Mouse (Mus musculus) spleen, adult 2 months (tissue): ENCODE results near the gene Prps1l3.

Experiments
- CTCF ChIP-seq: fragments of 200-500 bp; IDR thresholded peaks from 2 replicates; pipeline ENCODE4 v1.5.1; 2011; ENCODE audit warnings: mild to moderate bottlenecking, inconsistent platforms; ENCODE audit not compliant: insufficient read depth, insufficient read length, insufficient replicate concordance; ENCODE audit errors: extremely low read depth
- POLR2A ChIP-seq: fragments of 200-500 bp; IDR thresholded peaks from 2 replicates; pipeline ENCODE4 v1.6.1; 2011; ENCODE audit warnings: low read depth, low read length, inconsistent platforms

DNA sequence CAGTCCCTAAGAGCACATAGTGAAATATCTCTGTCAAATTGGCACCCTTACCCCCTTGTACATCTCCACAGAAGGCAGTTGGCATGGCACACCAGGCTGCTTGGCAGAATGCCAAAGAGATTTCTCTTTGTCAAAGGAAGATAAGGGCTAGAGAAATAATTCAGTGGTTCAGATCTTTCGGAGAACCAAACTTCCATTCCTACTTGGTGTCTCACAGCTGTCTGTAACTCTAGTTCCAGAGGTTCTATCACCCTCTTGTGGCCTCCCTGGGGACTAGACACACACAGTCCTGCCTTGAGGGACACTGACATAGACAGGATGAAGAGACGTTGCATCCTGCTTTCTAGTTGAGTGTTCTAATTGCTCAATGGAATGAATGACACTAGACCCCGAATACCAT is 35.6 kb upstream of the Prps1l3 start:
- TF ChIP-seq CTCF (no peak), POLR2A (no peak)
